Mouse (Mus musculus) heart, postnatal 10 days (tissue): ENCODE results near the gene C77080. TPM values are rescaled to one million over a fixed set of nuclear protein-coding genes. Genes with fewer than 3 reads are reported as not detected.
"Not testable (repeated sequence)": the region's sequence is repeated elsewhere in the genome, so short reads cannot be mapped to it uniquely, and the experiment has no call there.

ENCODE experiments used
- DNase-seq, 2 experiments: peaks; one replicate each; pipeline ENCODE4 v3.0.0; 2021
- intact Hi-C: fragments of 180-260 bp; cut with DNase I; formaldehyde crosslinking; loops from one replicate; pipeline ENCODE4 v1.15.1; 2025
- total RNA-seq, 2 experiments: library from RNA; stranded (reverse); gene quantifications; 2 replicates each; pipeline ENCODE4 v1.2.3; 2021

C77080 gene
- total RNA-seq, 2 experiments from 2014 or later, result 4.9 to 5.9 TPM

DNA sequence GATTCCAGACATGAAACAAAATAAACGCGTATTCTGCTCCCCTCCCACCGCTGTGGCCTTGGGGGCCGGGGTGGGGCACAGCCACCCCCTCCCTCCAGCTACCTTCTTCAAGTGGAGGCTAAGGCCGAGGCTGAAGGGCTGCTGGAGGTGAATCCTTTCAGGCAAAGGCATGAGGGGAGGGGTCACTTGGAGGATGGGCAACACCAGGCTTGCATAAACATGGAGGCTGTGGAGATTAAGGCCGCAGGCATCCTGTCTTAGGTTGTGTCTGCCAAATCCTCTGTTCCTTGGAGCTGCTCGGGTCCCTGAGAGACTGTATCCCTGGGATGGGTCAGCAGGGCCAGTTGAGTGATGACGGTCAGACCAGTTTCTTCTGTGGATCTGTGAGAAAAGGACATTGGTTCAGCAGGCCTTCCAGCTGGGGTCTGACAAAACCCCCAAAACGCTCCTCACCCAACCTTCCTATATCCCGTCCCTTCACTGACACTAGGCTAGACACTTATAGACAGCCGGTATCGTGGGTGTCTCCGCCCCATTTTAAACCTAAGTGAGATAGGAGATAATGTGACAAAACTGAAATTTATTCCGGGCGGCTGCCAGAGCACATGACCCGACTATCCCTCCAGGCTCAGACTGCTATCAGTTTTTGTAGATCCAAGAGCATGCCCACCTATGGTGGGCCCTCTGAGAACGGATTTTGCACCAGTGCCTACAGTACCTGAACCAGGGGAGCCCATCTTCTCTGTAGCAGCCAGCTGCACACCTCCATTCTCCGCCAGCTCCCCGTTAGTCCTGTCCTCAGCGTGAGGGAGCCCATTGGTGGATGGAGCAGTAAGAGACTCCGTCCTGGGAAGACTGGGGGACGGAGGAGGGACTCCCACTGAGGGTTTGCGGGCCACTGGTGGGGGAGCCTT, 39.9 kb downstream of the C77080 start:
- DNase-seq, result no peak
- intact Hi-C loops, result no loop called here

DNA sequence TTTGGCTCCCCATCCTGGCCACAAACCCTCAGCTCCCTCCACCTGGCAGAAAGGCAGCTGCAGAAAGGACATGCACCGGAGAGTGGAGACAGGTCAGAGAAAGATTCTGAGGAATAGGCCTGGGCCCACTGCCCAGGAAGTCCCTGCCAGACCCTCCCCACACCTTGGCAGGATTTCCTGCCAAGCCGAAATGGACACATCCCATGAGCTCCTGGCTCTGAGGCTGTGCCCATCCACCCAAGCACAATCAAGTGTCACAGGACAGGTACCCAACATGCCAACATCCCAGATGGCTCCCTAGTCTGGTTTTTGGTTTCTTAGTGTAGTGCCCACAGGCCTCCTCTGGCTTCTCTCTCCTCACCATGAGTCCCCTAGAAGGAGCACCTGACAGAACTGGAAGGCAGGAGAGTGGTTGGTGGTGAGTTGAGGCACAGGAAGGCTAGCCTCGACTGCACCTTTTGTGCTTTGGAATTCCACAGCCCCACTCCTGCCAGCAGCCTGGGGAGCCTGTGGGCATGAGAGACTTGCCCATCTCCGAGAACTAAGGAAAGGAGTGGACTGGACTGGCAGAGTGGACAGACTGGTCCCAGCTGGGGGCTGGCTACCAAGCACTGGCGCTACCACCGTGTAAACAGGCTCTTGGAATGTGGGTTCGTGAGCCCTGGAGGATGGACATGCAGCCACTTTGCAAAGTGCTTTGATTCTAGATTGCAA, 40.7 kb downstream of the C77080 start:
- intact Hi-C loops, result no loop called here
- DNase-seq, result no peak

DNA sequence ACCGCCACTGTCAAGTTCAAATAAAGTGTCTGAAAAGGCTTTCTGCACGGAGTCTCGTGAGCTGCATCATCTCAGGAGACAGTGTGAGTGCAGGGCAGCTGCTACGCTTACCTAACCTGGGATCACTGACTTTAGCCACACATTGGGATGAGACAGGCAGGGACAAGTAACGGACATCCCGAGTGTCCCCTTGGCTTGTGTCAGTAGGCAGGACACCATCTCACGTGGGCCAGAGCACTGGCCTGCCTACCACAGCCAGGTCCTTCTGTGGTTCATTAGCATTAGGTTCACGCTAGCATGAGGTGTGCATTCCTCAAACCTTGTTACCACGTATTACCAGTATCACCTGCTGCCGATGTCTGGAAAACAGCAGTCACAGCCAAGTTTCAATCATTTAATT, 42.0 kb downstream of the C77080 start:
- DNase-seq, result no peak
- intact Hi-C loops, result no loop called here

DNA sequence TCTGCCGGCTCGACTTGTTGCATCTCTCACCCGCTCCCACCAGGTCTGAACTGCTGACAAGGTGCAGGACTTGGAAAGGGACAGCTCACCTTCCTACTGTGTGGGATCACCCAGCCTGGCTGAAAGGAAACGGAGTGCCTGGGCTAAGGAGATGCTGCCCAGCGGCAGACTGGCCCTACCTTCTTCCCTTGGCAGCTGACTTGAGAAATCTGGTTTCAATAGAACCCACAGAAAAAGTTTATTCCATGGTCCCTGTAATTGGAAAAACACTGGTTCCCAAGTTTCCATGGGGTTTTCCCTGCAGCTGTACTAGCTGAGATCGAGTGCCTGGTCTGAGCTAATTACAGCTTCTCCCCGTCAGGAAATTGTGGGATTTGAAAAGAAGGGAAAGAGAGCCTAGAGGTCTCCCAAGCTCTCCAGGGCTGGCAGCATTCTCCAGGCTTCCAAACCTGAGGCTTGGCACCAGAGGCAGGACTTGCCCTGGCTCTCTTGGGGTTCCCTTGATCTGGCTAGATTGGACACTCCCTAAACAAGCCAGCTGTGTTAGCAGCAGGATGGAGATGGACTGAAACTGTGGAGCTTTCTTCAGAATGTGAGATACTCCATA, 42.5 kb downstream of the C77080 start:
- intact Hi-C loops, result no loop called here
- no peak for DNase-seq

DNA sequence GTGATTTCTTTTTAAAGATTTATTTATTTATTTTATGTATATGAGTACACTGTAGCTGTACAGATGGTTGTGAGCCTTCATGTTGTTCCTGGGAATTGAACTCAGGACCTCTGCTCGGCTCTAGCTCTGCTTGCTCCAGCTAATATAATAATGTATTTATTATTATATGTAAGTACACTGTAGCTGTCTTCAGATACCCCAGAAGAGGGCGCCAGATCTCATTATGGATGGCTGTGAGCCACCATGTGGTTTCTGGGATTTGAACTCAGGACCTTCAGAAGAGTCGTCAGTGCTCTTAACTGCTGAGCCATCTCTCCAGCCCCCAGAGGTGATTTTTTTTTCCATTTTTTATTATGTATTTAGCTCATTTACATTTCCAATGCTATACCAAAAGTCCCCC, 48.7 kb downstream of the C77080 start:
- intact Hi-C loops, result loop anchor here (1.0 kb wide), 1 partner anchor 64 kb away; no protein-coding TSS in a partner anchor
- not testable (repeated sequence) for DNase-seq

DNA sequence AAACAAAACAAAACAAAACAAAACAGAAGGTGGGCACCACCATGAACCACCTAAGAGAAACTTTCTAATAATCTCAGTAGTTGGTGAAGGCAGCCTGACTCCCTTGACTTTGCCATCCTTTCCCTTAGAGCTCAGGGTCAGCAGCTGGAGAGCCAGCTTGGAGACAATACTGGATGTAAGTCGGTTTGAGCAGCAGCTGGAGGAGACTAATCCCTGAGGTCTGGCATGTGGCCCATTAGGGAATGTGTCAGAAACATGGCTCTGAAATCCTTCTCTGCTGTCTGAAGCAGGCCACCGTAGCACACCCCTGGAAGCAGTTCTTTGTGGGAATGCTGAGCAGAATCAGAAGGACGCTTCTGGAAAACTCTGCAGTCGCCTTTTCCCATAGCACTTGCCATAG, 49.7 kb downstream of the C77080 start:
- intact Hi-C loops, result no loop called here
- DNase-seq, result peak; percentile 67 to 77

DNA sequence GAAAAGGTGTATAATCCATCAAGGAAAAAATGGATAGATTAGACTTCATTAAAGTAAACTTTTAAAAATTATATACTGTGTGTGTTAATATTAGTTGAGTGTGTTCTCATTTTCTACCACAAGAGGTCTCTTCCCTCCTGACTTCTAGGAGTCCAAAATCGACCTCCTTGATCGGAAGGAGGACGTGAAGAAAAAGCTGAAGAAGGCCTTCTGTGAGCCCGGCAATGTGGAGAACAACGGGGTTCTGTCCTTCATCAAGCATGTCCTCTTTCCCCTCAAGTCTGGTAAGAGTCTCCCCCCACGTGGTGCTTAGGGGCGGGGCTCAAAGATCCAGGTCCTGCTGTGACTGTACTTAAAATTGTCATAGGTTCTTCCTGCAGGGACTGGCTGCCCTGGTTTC, 51.7 kb downstream of the C77080 start:
- DNase-seq, result peak in 1 of 2 experiments; percentile 40
- intact Hi-C loops, result loop anchor here (5.0 kb wide), 1 partner anchor 248 kb away; no protein-coding TSS in a partner anchor

DNA sequence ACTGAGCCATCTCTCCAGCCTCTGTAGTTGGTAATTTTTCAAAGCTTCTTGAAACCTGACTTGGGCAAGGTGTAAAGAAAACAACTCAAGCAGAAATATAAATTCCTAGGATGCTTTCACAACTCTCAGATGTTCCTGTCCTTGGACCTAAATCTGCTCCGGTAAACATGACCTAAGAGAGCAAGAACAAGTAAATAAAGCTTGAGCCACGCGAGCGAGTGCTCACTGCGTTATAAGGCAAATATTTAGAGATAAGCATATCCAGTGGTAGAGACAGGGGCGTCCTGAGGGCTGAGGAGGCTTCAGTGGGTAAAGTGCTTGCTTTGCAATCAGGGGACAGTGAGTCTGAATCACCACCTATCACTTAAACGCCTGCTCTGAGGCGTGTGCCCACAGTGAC, 54.4 kb downstream of the C77080 start:
- no peak for DNase-seq
- intact Hi-C loops, result loop anchor here (5.0 kb wide), 1 partner anchor 251 kb away; no protein-coding TSS in a partner anchor

DNA sequence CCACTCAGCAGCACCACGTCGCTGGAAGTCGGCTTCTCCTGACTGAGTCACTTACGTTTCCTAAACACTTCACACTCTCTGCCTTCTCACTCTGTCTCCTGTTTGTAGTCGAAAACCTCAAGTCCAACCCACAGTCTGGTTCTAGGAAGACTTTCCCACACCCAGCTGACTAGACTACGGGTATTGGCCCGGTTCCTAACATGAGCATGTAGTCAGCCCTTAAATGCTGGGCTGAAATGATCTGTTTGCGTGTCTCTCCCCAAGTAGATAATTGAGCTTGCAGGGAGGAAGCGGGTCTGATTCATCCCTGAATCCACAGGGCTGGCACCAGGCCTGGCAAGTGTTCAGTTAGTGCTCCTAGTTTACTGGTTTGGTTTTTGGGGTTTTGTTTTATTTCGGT, 56.5 kb downstream of the C77080 start:
- intact Hi-C loops, result loop anchor here (5.0 kb wide), 1 partner anchor 253 kb away; no protein-coding TSS in a partner anchor
- no peak for DNase-seq

DNA sequence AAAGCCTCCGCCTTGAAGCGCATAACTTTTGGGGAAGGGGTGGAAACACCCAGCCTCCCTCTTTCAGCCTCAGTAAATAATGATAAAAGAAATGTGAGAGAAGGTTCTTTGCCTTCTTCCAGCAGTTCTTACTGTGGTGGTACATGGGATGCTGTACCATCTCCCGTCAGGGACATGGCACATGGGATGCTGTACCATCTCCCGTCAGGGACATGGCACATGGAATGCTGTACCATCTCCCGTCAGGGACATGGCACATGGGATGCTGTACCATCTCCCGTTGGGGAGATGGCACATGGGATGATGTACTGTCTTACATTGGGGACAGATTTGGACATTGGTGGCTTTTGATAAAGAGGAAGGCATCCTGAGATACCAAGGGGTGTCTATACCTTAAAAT, 63.7 kb downstream of the C77080 start:
- DNase-seq, result no peak
- intact Hi-C loops, result no loop called here

DNA sequence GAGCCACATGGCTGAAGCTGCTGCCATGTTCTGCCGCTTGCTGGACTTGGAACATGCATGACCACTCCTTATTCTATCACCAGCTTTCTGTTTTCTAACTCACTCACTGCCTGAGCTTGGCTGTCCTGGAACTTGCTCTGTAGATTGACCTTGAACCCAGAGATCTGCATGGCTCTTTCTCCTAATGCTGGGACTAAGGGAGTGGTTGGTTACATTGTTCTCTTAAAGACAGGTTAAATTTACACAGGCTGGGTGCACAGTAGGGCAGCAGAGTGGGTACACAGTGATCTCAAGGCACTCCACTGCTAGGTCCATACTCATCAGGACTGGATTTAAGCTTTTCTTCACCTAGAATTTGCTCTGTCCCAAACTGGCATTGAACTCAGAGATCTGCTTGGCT, 66.9 kb downstream of the C77080 start:
- no peak for DNase-seq
- intact Hi-C loops, result no loop called here

DNA sequence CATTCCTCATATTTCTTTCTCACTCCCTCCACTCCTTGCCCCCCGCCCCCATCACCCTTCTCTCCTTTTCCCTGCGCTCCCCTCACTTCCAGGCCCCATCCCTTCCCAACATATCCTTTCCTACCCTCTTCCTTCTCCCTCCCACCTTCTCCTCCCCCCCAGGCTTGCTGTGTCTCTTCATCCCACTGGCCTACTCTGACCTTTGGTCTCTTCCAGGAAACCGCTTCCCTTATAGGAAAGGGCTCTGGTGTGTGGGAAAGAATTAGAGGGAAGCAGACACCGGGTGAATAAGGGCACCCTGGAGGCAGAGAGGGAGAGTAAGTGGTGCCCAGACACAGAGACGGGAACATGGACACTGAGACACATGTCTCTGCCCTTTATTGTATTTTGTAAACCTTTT, 69.5 kb downstream of the C77080 start:
- intact Hi-C loops, result no loop called here
- DNase-seq, result no peak

DNA sequence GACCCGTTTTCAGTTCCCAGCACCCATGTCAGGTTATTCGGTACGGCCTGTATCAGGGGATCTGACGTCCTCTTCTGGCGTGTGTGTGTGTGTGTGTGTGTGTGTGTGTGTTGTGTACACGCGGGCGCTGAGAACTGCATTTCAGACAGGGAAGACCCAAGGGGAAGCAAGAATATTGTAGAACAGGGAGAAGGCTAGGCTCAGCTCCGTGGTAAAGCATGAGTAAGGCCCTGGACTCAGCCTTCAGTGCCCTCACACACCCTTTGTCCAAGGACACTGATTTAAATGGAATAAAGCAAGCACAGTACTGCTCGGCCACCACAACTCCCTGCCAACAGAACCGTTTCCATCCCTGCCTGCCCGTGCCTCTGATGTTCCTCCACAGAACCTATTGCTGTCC, 70.7 kb downstream of the C77080 start:
- peak in 1 of 2 experiments; percentile 14 for DNase-seq
- intact Hi-C loops, result no loop called here

DNA sequence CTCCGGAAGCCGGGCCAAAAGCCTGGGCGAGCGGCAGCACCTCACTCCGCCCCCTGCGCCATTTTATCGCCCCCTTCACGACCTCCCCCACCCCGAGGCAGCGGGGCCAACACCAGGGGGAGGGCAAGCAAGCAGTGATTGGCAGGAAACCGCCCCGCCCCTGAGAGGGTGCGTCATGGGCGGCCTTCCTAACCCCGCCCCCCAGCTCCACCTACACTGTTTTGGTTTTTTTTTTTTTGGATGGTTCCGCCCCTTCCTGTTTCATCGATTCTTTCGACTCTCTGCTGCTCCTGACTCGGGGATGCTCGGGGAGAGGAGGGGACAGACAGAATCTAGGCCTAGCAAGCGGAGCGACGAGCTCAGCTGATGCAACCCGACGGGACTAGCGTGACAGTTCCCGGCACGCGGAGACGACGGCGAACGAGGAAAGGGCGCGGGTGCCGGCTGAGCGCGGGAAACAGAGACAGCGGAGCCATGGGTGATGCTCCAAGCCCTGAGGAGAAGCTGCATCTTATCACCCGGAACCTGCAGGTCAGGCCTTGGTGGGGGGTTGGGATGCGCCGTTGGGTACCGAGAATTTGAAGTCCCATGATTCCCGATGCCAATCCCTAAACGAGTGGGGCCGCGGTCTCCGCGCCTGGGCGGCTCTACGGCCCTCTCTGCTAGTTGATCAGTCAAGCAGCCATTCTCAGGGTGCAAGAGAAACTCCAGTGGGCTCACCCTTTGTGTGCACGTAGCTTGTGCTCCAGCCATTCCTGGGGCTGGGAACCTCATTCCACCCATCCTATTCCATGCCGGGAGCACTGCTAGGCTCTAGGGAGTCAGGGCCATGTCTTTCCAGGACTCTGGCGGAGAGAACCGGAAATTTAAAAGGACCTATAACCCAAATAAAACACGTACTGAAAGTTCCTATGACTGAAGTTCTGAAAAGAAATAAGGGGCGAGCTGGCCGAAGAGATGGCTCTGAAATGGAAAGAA, 71.4 kb downstream of the C77080 start, which contains the start of the genes S100pbp and Yars:
Gene S100pbp, minus strand, starts transcription at position 186 of the 978 bp plus-strand sequence.
Gene Yars, plus strand, starts transcription at position 219 of the 978 bp plus-strand sequence.
- intact Hi-C loops, result loop anchor here (5.0 kb wide), 1 partner anchor 43 kb away; no protein-coding TSS in a partner anchor
- DNase-seq, result peak; percentile 98 to 99

DNA sequence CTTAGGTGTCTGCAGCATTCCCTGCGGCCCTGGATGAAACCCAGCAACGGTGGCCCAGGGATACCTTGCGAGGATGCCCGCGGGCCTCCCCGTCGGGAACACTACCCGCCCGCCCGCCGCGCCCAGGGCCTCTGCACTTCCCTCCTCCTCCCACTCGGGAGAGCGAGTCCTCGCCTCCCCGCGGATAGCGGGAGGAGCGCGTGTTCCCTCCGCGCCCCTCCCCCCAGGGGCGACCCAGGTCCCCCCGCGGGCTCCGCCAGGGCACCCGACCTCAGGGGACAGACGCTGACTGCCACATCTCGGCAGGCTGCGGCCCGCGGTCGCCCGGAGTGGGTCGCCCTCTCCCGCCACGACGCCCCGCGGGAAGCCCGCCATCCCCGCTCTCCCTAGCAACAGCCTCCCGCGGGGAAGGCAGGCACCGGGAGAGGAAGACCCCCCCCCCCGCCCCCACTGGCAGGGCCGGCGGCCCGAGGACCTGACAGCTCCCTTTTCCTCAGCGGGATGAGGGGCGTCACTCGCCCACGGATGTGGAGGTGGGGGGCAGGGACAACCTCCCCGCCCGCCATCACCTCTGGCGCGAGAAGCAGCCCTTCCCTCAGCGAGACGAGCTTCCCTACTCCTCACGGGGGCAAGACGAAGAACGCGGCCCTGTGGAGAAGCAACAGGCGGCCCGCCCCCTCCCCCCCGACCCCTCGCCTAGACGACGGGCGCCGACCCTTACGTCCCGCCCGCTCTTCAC, 72.2 kb downstream of the C77080 start:
- intact Hi-C loops, result loop anchor here (5.0 kb wide), 1 partner anchor 42 kb away; no protein-coding TSS in a partner anchor
- peak; percentile 66 to 72 for DNase-seq

DNA sequence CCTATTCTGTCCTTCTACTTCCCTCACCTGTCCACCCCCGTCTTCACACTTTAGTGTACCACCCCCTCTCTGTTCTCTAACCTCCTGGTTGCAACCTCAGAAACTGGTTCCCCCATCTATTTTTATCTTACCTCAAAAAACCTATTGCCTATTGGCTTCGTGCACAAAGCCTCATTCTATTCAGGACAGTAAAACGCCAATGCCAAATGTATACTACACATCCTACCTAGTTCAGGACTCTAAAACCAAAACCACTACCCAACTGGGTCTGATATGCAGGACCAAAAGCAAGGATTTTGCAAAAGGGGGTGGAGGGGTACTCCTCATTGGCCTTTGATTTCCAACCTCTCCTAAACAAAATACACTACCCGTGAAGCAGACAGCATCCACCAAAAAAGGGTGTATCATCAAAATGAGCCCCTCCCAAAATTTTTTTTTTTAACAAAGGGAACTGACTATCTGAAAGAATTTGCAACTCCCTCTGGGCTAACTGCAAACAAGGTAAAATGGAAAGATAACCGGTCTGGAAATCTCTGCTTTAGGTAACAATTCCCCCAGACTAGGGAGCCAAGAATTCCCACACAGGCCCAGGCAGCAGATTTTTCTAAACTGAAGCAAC, 73.1 kb downstream of the C77080 start:
- DNase-seq, result no peak
- intact Hi-C loops, result loop anchor here (5.0 kb wide), 1 partner anchor 41 kb away; no protein-coding TSS in a partner anchor

DNA sequence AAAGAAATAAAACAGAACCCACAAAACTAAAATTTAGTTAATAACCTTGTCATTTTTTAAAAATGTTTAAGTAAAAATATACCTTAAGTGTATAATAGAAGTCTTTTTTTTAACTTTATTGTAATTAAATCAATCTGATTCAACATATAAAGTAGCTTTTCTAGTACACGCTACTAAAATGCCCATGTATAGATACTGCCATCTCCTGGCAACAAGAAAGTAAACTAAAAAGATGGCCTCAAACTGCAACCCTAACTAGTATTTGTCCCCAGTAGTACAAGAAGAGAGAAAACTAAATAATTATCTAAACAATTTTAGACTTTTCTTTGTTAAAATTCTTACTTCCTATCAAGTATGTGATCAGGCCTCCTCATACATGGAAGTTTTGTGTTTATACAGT, 81.6 kb downstream of the C77080 start:
- intact Hi-C loops, result loop anchor here (1.0 kb wide), 1 partner anchor 45 kb away; no protein-coding TSS in a partner anchor

DNA sequence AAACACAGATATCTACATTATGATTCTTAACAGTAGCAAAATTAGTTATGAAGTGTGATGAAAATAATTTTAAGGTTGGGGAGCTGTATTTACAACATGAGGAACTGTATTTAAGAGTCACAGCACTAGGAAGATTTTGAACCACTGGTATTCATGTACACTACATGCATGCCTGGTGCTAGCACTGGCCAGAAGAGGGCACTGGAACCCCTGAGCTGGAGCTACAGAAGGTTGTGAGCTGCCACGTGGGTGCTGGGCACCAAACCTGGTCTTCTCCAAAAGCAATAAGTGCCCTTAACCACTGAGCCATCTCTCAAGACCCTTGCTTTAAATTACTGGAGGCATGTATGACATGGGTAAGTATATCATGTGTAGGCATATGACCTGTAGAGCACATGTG, 88.7 kb downstream of the C77080 start:
- intact Hi-C loops, result no loop called here

More for the DNA sequence above, 81.6 kb downstream of the C77080 start:
- no peak for DNase-seq

More for the DNA sequence above, 88.7 kb downstream of the C77080 start:
- no peak for DNase-seq
